Mouse (Mus musculus) spleen, postnatal 14 days (tissue): ENCODE results near the gene Pigt.
A peak's percentile ranks its signal among the peaks of the same experiment; 100 is the strongest.

Experiments
- DNase-seq, 2 experiments: peaks; one replicate each; pipeline ENCODE4 v3.0.0; 2021 to 2022; ENCODE audit warnings: low spot score in 2 of 2

Pigt gene

GRCm38 (mm10) chr2:164486258-164487114, 10.8 kb upstream of the Pigt start:
- no peak for DNase-seq

GRCm38 (mm10) chr2:164487115-164487527, 10.2 kb upstream of the Pigt start:
- no peak for DNase-seq

- DNase-seq: no peak
Observed at GRCm38 (mm10) chr2:164487812-164488211, 9.5 kb upstream of the Pigt start.

GRCm38 (mm10) chr2:164494126-164494525, 3.2 kb upstream of the Pigt start:
- DNase-seq: no peak

- DNase-seq: no peak
Observed at GRCm38 (mm10) chr2:164496331-164496730, 989 bp upstream of the Pigt start.

- no peak for DNase-seq
Observed at GRCm38 (mm10) chr2:164497691-164498268, 460 bp downstream of the Pigt start.

GRCm38 (mm10) chr2:164499317-164499716, 2.0 kb downstream of the Pigt start:
- no peak for DNase-seq

- no peak for DNase-seq
Observed at GRCm38 (mm10) chr2:164500511-164500910, 3.2 kb downstream of the Pigt start.

GRCm38 (mm10) chr2:164504919-164505318, 7.6 kb downstream of the Pigt start:
- no peak for DNase-seq

GRCm38 (mm10) chr2:164505619-164506347, 8.5 kb downstream of the Pigt start:
- no peak for DNase-seq

- DNase-seq: no peak
Observed at GRCm38 (mm10) chr2:164507811-164508210, 10.5 kb downstream of the Pigt start.

- DNase-seq: no peak
Observed at GRCm38 (mm10) chr2:164510621-164511190, 13.4 kb downstream of the Pigt start.

GRCm38 (mm10) chr2:164512121-164512909, 15.0 kb downstream of the Pigt start:
- DNase-seq: no peak

- DNase-seq: no peak
Observed at GRCm38 (mm10) chr2:164513389-164513788, 16.1 kb downstream of the Pigt start.

- DNase-seq: no peak
Observed at GRCm38 (mm10) chr2:164514916-164515315, 17.6 kb downstream of the Pigt start.

- no peak for DNase-seq
Observed at GRCm38 (mm10) chr2:164515897-164516296, 18.6 kb downstream of the Pigt start.

GRCm38 (mm10) chr2:164516592-164516991, 19.3 kb downstream of the Pigt start:
- DNase-seq: no peak

- peak; percentile 21 to 64 for DNase-seq
Observed at GRCm38 (mm10) chr2:164517485-164518221, 20.3 kb downstream of the Pigt start.

- DNase-seq: no peak
Observed at GRCm38 (mm10) chr2:164518266-164519170, 21.2 kb downstream of the Pigt start.

GRCm38 (mm10) chr2:164519171-164519526, 21.8 kb downstream of the Pigt start:
- DNase-seq: no peak
